Mouse (Mus musculus): ENCODE results near the gene I0C0044D17Rik. TPM values are rescaled to one million over a fixed set of nuclear protein-coding genes. Genes with fewer than 3 reads are reported as not detected.

Gene I0C0044D17Rik
- polyA plus RNA-seq, 1 experiment from 2014 or later, result not detected

GRCm38 (mm10) chr4:98822478-98822877 is 1.2 kb downstream of the I0C0044D17Rik start:
- 82% methylated on average over 3 of the region's 3 CpGs for WGBS
- H3K4me3 ChIP-seq (replicated peaks), result no peak overlapping the region
- peaks cover 9% of the 10 kb centered on the region for H3K4me1 ChIP-seq
- H3K36me3 ChIP-seq, result no peaks in the 10 kb centered on the region
- H3K27me3 ChIP-seq (replicated peaks), result peaks cover 19% of the 10 kb centered on the region
- no peak overlapping the region for H3K4me2 ChIP-seq
- H3K9ac ChIP-seq (replicated peaks), result no peak overlapping the region
- H3K27ac ChIP-seq (replicated peaks), result no peak overlapping the region
- H3K9me3 ChIP-seq (replicated peaks), result no peaks in the 10 kb centered on the region
- ATAC-seq (ENCODE audit: low FRiP score), result no peak

DNA sequence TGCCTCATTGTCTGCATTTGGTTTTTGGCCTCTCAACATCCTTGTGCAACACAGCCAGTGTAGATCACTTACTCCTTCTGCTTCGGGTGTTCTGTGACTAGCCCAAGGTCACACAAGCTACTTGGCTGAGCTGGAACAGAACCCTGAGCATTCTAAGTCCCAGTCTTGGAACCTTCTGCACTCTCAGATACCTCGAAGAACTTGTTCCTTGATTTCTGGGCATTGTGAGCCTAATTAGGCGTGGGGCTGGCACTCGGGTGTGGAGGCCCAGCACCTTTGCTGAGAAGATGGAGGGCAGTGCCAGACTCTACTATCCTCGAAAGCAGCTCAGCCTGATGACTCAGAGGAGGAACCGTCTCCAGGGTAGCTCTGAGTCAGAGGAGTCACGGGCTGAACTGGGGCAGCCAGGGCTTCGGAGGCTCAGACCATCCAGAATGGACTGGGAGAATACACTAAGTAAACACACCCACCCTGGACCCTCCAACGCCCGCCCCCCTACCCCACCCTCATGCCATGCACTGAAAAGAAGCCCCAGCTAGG is 4.4 kb downstream of the I0C0044D17Rik start:
- Histone ChIP-seq H3K9ac (replicated peaks) (no peak overlapping the region), H3K27ac (replicated peaks) (no peak overlapping the region), H3K27me3 (replicated peaks) (peaks cover 43% of the 10 kb centered on the region), H3K9me3 (replicated peaks) (no peaks in the 10 kb centered on the region), H3K4me3 (replicated peaks) (no peak overlapping the region), H3K4me2 (no peak overlapping the region), H3K4me1 (peaks cover 15% of the 10 kb centered on the region), H3K36me3 (no peaks in the 10 kb centered on the region)
- WGBS, result 87% methylated on average over 10 of the region's 10 CpGs
- ATAC-seq (ENCODE audit: low FRiP score), result no peak

DNA sequence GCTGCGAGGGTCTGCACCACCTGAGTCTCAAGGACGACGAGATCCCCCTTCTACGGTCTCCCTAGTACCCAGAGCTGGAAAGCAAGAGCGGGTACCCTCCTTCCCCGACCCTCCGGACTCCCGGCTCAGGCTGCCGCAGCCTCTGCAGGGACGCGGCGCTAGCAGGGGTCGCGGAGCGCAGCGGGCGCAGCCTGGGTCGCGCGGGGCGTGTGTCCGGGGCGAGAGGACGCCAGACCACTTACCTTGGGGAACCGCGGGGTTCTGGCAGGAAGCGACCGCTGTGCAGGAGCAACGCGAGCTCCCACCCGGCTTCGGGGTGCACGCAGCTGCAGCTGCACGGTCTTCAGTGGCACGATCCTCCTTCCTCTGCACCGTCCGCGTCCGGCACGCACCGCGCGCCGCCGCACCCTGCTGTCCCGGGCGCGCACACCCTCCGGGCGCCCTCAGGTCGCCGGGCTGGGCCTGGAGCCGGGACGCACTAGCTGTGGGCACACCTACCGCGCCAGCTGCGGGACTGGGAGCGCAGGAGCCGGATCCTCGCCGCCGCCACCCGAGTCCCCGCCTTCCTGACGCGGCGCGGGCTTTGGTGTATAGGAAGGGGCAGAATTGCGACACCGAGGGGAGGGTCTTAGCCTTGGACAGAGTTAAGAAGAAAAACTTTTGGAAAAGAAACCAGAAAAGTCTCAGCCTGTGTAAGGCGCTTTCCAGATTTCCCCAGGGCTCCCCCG is 6.3 kb downstream of the I0C0044D17Rik start, which contains the start of gene Kank4:
Gene Kank4 (minus strand): TSS at position 354 of the 728 bp plus-strand sequence.
- under 1% methylated on average over 72 of the region's 72 CpGs for WGBS
- Histone ChIP-seq H3K9me3 (replicated peaks) (no peaks in the 10 kb centered on the region), H3K4me2 (peak within 1 kb of the TSS; percentile 97), H3K27me3 (replicated peaks) (peaks cover 46% of the 10 kb centered on the region), H3K36me3 (no peaks in the 10 kb centered on the region), H3K27ac (replicated peaks) (no peak within 1 kb of the TSS), H3K9ac (replicated peaks) (peak within 1 kb of the TSS; percentile 67), H3K4me3 (replicated peaks) (peak within 1 kb of the TSS; percentile 77), H3K4me1 (peaks cover 15% of the 10 kb centered on the region)
- ATAC-seq (ENCODE audit: low FRiP score), result peak; percentile 71

DNA sequence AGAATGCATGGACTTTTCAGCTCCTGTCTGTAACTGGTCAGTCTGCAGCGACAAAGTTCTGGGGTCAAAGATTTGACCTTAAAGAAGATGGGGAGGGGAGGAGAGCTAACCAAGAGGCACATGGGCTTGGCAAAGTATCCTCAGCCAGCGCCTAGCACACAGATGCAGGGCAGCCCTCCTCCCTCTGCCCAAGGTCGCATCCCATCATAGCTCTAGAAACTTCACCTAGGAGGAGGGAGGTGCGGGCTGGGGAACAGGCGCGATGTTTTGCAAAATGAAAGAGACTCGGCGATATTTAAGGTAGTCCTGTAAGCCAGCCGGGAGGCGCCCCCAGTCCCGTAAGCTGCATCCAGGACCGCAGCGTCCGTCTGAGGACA is 6.8 kb downstream of the I0C0044D17Rik start:
- H3K9ac ChIP-seq (replicated peaks), result peak overlapping the region; percentile 67
- H3K9me3 ChIP-seq (replicated peaks), result no peaks in the 10 kb centered on the region
- H3K4me1 ChIP-seq, result peaks cover 15% of the 10 kb centered on the region
- H3K4me3 ChIP-seq (replicated peaks), result peak overlapping the region; percentile 77
- H3K27me3 ChIP-seq (replicated peaks), result peaks cover 46% of the 10 kb centered on the region
- no peak overlapping the region for H3K27ac ChIP-seq (replicated peaks)
- no peaks in the 10 kb centered on the region for H3K36me3 ChIP-seq
- WGBS, result 4% methylated on average over 14 of the region's 14 CpGs
- ATAC-seq (ENCODE audit: low FRiP score), result 0 out of 2 replicates have a peak, but pooled peaks have one; percentile 12
- H3K4me2 ChIP-seq, result peak overlapping the region; percentile 97

GRCm38 (mm10) chr4:98806306-98806705 is 17.3 kb downstream of the I0C0044D17Rik start:
- 92% methylated on average over 9 of the region's 9 CpGs for WGBS
- no peak for ATAC-seq (ENCODE audit: low FRiP score)
- H3K27me3 ChIP-seq (replicated peaks), result no peaks in the 10 kb centered on the region
- no peak overlapping the region for H3K4me3 ChIP-seq (replicated peaks)
- no peaks in the 10 kb centered on the region for H3K4me1 ChIP-seq
- no peak overlapping the region for H3K27ac ChIP-seq (replicated peaks)
- no peak overlapping the region for H3K4me2 ChIP-seq
- H3K36me3 ChIP-seq, result no peaks in the 10 kb centered on the region
- no peak overlapping the region for H3K9ac ChIP-seq (replicated peaks)
- H3K9me3 ChIP-seq (replicated peaks), result no peaks in the 10 kb centered on the region

GRCm38 (mm10) chr4:98805291-98806048 is 18.2 kb downstream of the I0C0044D17Rik start:
- Histone ChIP-seq H3K9ac (replicated peaks) (no peak overlapping the region), H3K4me2 (no peak overlapping the region), H3K27me3 (replicated peaks) (no peaks in the 10 kb centered on the region), H3K9me3 (replicated peaks) (no peaks in the 10 kb centered on the region), H3K27ac (replicated peaks) (no peak overlapping the region), H3K4me1 (no peaks in the 10 kb centered on the region), H3K4me3 (replicated peaks) (no peak overlapping the region), H3K36me3 (no peaks in the 10 kb centered on the region)
- WGBS, result 73% methylated on average over 12 of the region's 12 CpGs
- ATAC-seq (ENCODE audit: low FRiP score), result no peak

DNA sequence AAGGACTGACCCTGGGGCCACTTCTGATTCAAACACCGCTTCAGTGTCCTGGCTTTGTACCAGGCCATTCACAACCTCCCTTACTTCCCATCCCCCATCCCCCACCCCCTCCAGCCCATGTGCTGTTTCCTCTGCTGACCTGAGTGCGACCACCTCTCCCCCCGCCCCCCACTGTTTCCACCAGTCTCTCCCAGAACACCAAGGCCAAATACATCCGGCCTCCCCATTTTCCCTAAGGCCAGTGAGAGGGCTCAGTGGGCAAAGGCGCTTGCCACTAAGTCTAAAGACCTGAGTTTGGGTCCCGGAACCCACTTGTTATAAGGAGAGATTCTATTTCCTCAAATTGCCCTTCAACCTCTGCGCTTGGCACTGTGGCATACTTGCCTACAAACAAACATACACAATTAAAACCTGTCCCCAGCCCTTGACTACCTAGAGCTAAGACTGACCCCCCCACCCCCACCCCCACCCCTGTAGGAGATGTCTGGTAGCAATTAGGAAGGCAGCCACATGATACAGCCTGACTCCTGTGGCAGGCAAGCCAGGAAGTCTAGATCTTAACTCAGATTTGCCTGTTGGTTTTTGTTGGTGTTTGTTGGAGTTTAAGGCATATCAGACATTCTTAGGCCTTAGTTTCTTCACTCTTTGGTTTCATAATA is 19.0 kb downstream of the I0C0044D17Rik start:
- no peak overlapping the region for H3K4me3 ChIP-seq (replicated peaks)
- H3K27ac ChIP-seq (replicated peaks), result no peak overlapping the region
- no peak overlapping the region for H3K4me2 ChIP-seq
- H3K36me3 ChIP-seq, result no peaks in the 10 kb centered on the region
- WGBS, result 78% methylated on average over 7 of the region's 7 CpGs
- no peaks in the 10 kb centered on the region for H3K9me3 ChIP-seq (replicated peaks)
- no peaks in the 10 kb centered on the region for H3K27me3 ChIP-seq (replicated peaks)
- ATAC-seq (ENCODE audit: low FRiP score), result no peak
- H3K9ac ChIP-seq (replicated peaks), result no peak overlapping the region
- no peaks in the 10 kb centered on the region for H3K4me1 ChIP-seq

DNA sequence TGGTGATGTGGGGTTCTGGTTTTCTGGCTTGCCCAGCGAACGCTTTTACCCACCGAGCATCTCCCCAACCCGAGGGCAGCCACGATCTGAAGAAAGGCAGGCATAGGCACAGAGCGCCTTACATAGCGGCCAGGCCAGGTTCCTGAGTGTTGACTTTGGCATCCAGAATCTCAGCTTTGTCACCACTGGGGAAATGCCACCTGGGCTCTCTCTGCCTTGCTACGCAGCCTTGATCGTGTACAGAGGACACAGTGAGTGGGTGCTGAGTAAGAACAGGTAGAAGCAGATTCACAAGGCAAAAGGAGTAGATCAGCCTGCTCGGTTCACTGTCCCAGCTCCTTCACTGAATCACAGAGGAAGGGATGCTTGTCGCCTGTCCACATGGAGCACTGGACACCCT is 21.9 kb downstream of the I0C0044D17Rik start:
- Histone ChIP-seq H3K27ac (replicated peaks) (no peak overlapping the region), H3K4me3 (replicated peaks) (no peak overlapping the region), H3K9ac (replicated peaks) (no peak overlapping the region), H3K4me2 (no peak overlapping the region), H3K9me3 (replicated peaks) (no peaks in the 10 kb centered on the region), H3K4me1 (peaks cover 9% of the 10 kb centered on the region), H3K27me3 (replicated peaks) (no peaks in the 10 kb centered on the region), H3K36me3 (no peaks in the 10 kb centered on the region)
- 92% methylated on average over 11 of the region's 11 CpGs for WGBS
- no peak for ATAC-seq (ENCODE audit: low FRiP score)

- Histone ChIP-seq H3K4me2 (no peak overlapping the region), H3K9ac (replicated peaks) (no peak overlapping the region), H3K27me3 (replicated peaks) (no peaks in the 10 kb centered on the region), H3K36me3 (no peaks in the 10 kb centered on the region), H3K27ac (replicated peaks) (no peak overlapping the region), H3K9me3 (replicated peaks) (no peaks in the 10 kb centered on the region), H3K4me3 (replicated peaks) (no peak overlapping the region), H3K4me1 (peaks cover 19% of the 10 kb centered on the region)
- 86% methylated on average over 8 of the region's 8 CpGs for WGBS
- no peak for ATAC-seq (ENCODE audit: low FRiP score)
Observed at GRCm38 (mm10) chr4:98800824-98801223, 22.8 kb downstream of the I0C0044D17Rik start.

GRCm38 (mm10) chr4:98796591-98797341 is 26.9 kb downstream of the I0C0044D17Rik start:
- Histone ChIP-seq H3K36me3 (no peaks in the 10 kb centered on the region), H3K4me1 (peaks cover 19% of the 10 kb centered on the region), H3K9ac (replicated peaks) (no peak overlapping the region), H3K4me2 (peak overlapping the region; percentile 13; the same call in 1 of the 2 replicates), H3K27me3 (replicated peaks) (no peaks in the 10 kb centered on the region), H3K27ac (replicated peaks) (peak overlapping the region; percentile 74), H3K4me3 (replicated peaks) (no peak overlapping the region), H3K9me3 (replicated peaks) (no peaks in the 10 kb centered on the region)
- ATAC-seq (ENCODE audit: low FRiP score), result peak; percentile 83
- WGBS, result 37% methylated on average over 11 of the region's 11 CpGs

GRCm38 (mm10) chr4:98795241-98795640 is 28.4 kb downstream of the I0C0044D17Rik start:
- 86% methylated on average over 2 of the region's 2 CpGs for WGBS
- no peaks in the 10 kb centered on the region for H3K27me3 ChIP-seq (replicated peaks)
- H3K9me3 ChIP-seq (replicated peaks), result no peaks in the 10 kb centered on the region
- no peak for ATAC-seq (ENCODE audit: low FRiP score)
- H3K36me3 ChIP-seq, result no peaks in the 10 kb centered on the region
- H3K9ac ChIP-seq (replicated peaks), result no peak overlapping the region
- H3K4me2 ChIP-seq, result no peak overlapping the region
- H3K27ac ChIP-seq (replicated peaks), result no peak overlapping the region
- no peak overlapping the region for H3K4me3 ChIP-seq (replicated peaks)
- H3K4me1 ChIP-seq, result peaks cover 25% of the 10 kb centered on the region
